In the genomic region with DNA sequence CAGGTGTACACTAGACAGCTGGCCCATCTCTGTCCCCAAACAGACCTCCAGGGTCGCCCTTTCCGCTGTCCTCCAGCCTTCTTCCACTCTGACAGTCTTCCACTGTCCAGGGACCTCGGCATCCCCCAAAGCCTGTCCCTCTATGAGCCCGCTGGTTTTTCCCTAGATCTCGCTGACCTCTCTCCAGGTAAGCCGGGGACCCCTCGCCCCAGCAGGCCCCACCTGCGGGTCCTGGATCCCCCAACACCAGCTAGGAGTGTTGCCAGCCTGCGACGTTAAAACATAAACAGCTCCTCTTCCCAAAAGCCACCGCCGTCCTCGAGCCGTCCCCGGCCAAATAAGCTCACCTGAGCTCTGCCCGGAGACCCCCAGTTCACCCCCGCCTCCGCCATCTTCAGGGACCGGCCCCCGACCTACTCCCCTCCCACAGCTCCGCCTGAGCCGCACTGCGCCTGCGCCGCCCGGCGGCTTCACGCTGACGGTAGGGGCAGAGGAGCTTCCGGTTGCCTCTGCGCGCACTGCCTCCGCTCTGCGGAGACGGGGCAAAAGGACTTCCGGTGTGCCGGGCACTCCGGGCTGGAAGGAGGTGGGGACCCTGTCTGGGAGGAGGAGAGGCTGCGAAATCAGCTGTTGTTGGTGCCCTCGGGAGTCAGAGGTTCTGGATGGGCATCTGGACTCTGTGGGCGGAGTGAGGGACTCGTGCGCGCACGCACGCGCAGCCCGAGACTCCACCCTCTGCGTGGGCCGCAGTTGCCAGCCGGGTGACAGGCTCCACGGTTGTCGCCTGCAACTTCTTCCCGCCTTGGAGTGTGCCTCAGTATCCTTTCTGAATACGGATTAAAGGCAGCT, we compare ENCODE assay signal across 8 mouse cellular contexts. TPM values are rescaled to one million over a fixed set of nuclear protein-coding genes. Genes with fewer than 3 reads are reported as not detected.
A peak's percentile ranks its signal among the peaks of the same experiment; 100 is the strongest.
DNase-seq lines count a peak whose midpoint lies in the region; ATAC-seq and TF ChIP-seq lines count a peak whose summit lies in the region.

No protein-coding gene starts in this region.

- H3K27me3 ChIP-seq in hindbrain, postnatal 0 days (ENCODE audit: insufficient read depth, low read length): no peaks in the 10 kb centered on the region

- peak; percentile 73 for DNase-seq in WW6 (ENCODE audit: low read depth, low spot score)
- peak; percentile 88 to 92 for DNase-seq in cerebellum, postnatal 4 days (ENCODE audit: low spot score in 2 of 2)
- peak; percentile 97 for DNase-seq in gastrocnemius, adult 2 months
- peak; percentile 98 for DNase-seq in hindbrain, postnatal 0 days (ENCODE audit: low spot score)
- peak; percentile 92 to 93 for DNase-seq in left cerebral cortex, adult 2 months (ENCODE audit: extremely low spot score in 1 of 2, low spot score in 2 of 2)
- peak; percentile 90 for DNase-seq in right cerebral cortex, adult 2 months (ENCODE audit: low spot score in 2 of 2)
- peak; percentile 93 for DNase-seq in urinary bladder, postnatal 14 days (ENCODE audit: low spot score)

- H3K4me2 ChIP-seq in hindbrain, postnatal 0 days (ENCODE audit: low read depth, low read length): peak overlapping the region; percentile 61

- no peaks in the 10 kb centered on the region for H3K36me3 ChIP-seq in hindbrain, postnatal 0 days (ENCODE audit: insufficient read depth, low read length)

- peaks cover 19% of the 10 kb centered on the region for H3K4me1 ChIP-seq in hindbrain, postnatal 0 days (ENCODE audit: insufficient read depth, low read length)

- H3K9me3 ChIP-seq in hindbrain, postnatal 0 days (ENCODE audit: low read length): no peaks in the 10 kb centered on the region

- peak overlapping the region; percentile 93 for H3K4me3 ChIP-seq in gastrocnemius, adult 2 months
- peak overlapping the region; percentile 88 for H3K4me3 ChIP-seq in hindbrain, postnatal 0 days (ENCODE audit: low read length)
- H3K4me3 ChIP-seq in left cerebral cortex, adult 2 months: peak overlapping the region; percentile 58

- peak; percentile 33; the same call in 1 of the 2 replicates for TF ChIP-seq CTCF in gastrocnemius, adult 2 months (IDR thresholded peaks at IDR 0.05)
- peak; percentile 67 for TF ChIP-seq CTCF in hindbrain, postnatal 0 days (IDR thresholded peaks at IDR 0.05; ENCODE audit: low read depth)
- no peak; the same call in 1 of the 2 replicates for TF ChIP-seq CTCF in left cerebral cortex, adult 2 months (IDR thresholded peaks at IDR 0.05)

- H3K9ac ChIP-seq in hindbrain, postnatal 0 days (replicated peaks; ENCODE audit: low read length): peak overlapping the region; percentile 79

- ATAC-seq in hindbrain, postnatal 0 days: peak; percentile 99
- ATAC-seq in megakaryocyte, adult 5-6 weeks (ENCODE audit: poor library complexity, severe bottlenecking): peak; percentile 89

- intact Hi-C loops in gastrocnemius, adult 2 months (cut with DNase I): loop anchor here (5.0 kb wide), 2 partner anchors 105 to 240 kb away; partner anchors contain the start of genes Ccdc93 and Ddx18
- intact Hi-C loops in left cerebral cortex, adult 2 months (cut with DNase I): loop anchor here (5.0 kb wide), 3 partner anchors 105 to 725 kb away; partner anchors contain the start of genes Ccdc93, Ddx18 and En1

- peak overlapping the region; percentile 98 for H3K27ac ChIP-seq in gastrocnemius, adult 2 months
- H3K27ac ChIP-seq in hindbrain, postnatal 0 days: peak overlapping the region; percentile 84
- peak overlapping the region; percentile 98 for H3K27ac ChIP-seq in left cerebral cortex, adult 2 months

- WGBS in hindbrain, postnatal 0 days: under 1% methylated on average over 55 of the region's 55 CpGs

RNA-seq across cellular contexts. Expression of gene Insig2, which starts 4.8 kb away (rescaled TPM):
- total RNA-seq in gastrocnemius, adult 2 months (2021): 10 to 100 TPM; 59.4 to 62.5 TPM
- 16.6 and 28.8 TPM in 2 replicates for total RNA-seq in hindbrain, postnatal 0 days (2014; rRNA removed)
- polyA plus RNA-seq in hindbrain, postnatal 0 days (2015; fragmentation: Nextera tagmentation; extraction: Ambion mirVana): 46.0 and 48.0 TPM in 2 replicates
- 10 to 100 TPM; 64.7 to 65.7 TPM for total RNA-seq in left cerebral cortex, adult 2 months (2021)
- 15.2 and 19.2 TPM in 2 replicates for total RNA-seq in megakaryocyte, adult 5-6 weeks (2015)
- total RNA-seq in megakaryocyte, adult 5-6 weeks (2017): 16.5 and 27.5 TPM in 2 replicates

Comparison
In these comparisons a context has a peak if more than half of its experiments do, and no peak if none do; other contexts are left out.
1. Peak in every context shown above with its lines: DNase-seq, ATAC-seq, H3K4me3 ChIP-seq and H3K27ac ChIP-seq.